Mouse (Mus musculus) small intestine, adult 10 weeks (tissue): Measurements from ENCODE around the gene Immt. TPM values are rescaled to one million over a fixed set of nuclear protein-coding genes. Genes with fewer than 3 reads are reported as not detected.

Source experiments
- polyA plus RNA-seq: library from polyadenylated mRNA; stranded (reverse); fragments of 350-450 nt; fragmentation: Illumina TruSeq; extraction: RNeasy Lipid Tissue Mini Kit (QIAGEN cat#74804); gene quantifications from one replicate; pipeline ENCODE4 v1.2.3, GENCODE M21; 2014; ENCODE audit warnings: low replicate concordance

The Immt gene
- 230 TPM for polyA plus RNA-seq

DNA sequence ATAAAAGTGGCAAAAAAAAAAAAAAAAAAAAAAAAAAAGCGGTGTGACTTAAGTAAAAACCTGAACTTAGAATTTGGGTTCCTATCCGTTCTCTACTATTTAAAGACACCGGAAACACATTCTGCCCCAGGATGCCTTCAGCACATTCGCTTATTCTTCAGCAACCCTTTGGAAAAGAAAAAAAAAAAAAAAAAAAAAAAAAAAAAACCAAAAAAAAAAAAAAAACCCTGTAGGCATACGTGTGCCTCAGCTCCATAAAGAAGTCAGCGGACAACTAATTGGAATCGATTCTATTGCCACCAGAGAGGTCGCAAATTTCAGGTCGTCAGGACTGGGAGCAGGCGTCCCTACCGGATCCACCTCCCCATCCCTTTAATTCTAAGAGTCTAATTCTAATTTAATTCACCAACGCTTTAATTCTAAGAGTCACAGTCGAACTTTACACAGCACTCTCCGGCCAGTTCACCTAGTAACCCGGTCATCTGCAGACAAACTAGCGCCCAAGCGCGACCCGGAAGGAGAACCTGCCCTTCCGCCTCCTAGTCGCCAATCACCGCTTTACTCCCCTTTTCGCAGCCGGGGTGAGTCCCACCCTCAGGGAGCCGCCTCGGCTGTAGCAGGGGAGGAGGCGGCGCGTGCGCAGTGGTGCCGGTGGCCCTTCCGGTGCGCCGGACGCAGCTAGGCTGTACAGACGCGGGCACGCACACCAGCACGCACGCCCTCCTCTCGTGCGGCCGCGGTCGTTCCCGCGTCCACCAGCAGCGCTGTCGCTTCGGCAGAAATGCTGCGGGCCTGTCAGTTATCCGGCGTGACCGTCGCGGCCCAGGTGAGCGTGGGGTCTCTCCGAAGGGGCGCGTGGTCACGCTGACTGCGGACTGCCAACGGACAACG, at the start of gene Immt:
Immt (plus strand) TSS at position 642 of the 891 bp plus-strand sequence.

DNA sequence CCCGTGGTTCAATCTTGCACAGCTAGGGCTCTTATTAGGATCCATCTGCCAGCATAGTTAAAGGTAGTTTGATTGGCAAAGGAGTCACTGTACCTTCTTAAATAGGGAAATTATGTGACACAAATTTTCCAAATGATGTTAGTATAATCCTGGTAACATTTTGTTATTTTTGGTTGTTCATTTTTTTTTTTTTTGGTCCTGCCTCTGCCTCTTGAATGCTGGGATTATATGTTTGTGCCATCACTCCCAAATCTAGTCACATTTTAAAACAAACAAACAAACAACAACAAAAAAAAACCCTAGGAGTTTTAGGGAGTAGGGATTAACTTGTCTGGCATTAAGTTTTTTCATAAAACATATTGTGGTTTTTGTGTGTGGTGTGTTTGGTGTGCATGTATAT, 4.3 kb upstream of the Immt start, which contains the start of gene Mrpl35:
Mrpl35 (minus strand) TSS at position 101 of the 400 bp plus-strand sequence.

DNA sequence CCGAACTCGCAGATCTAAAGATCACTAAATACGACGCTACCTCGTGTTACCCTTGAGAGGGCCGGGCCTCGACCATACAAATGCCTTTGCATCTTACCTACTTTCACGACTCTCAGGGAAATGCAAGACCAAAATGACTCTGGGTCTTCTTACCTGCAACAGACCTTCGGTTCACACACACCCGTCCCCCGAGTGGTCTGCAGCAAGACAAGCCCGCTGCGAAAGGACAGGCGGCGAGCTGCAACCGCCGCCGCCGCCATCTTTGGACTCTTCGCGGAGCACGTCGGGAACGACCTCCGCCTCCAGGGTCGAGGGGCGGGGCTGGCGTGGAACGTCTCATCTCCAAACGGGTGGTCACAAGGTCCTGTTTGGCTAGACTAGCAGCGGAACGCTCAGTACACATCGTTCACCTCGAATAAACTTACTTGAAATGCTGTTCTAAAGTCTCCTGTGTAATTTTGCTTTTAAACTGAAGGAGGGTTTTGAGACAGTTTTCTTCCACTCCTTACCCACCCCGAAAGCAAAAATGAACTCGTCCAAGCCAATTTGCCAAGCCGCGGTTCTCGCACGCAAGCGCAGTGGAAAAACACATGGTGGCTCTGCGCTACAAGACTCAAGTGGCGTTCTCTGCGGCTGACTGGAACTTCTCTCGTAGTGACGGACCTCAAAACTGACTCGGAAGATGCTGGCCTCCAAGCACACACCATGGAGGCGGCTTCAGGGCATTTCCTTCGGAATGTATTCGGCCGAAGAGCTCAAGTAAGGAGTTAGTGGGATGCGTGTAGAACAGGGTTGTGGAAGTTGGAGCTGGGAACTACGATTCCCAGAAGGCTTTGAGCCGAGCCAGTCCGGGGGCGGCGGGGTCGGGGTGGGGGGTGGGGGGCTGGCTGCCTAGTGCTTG, 77.6 kb downstream of the Immt start, which contains the start of the genes Ptcd3 and Polr1a:
Ptcd3 (minus strand) TSS at position 270 of the 901 bp plus-strand sequence.
Polr1a (plus strand) TSS at position 573 of the 901 bp plus-strand sequence.

Other genes with a start within 250 kb of the Immt start
- 81.1 TPM for gene Kdm3a, start 198.3 kb upstream of the Immt start, polyA plus RNA-seq
- gene Reep1, start 123.8 kb upstream of the Immt start, polyA plus RNA-seq = 1.3 TPM
- 31.4 TPM for gene Mrpl35, start 4.4 kb upstream of the Immt start, polyA plus RNA-seq
- gene Ptcd3, start 77.4 kb downstream of the Immt start, polyA plus RNA-seq = 229 TPM
- 1.7 TPM for gene Polr1a, start 77.7 kb downstream of the Immt start, polyA plus RNA-seq